Mouse (Mus musculus): ENCODE measurements around the gene Ccdc28b. TPM values are rescaled to one million over a fixed set of nuclear protein-coding genes. Genes with fewer than 3 reads are reported as not detected.
A peak's percentile ranks its signal among the peaks of the same experiment; 100 is the strongest.

Gene Ccdc28b
- total and polyA plus RNA-seq, 3 experiments = 18.3 to 29.1 TPM; not detected in 1

DNA sequence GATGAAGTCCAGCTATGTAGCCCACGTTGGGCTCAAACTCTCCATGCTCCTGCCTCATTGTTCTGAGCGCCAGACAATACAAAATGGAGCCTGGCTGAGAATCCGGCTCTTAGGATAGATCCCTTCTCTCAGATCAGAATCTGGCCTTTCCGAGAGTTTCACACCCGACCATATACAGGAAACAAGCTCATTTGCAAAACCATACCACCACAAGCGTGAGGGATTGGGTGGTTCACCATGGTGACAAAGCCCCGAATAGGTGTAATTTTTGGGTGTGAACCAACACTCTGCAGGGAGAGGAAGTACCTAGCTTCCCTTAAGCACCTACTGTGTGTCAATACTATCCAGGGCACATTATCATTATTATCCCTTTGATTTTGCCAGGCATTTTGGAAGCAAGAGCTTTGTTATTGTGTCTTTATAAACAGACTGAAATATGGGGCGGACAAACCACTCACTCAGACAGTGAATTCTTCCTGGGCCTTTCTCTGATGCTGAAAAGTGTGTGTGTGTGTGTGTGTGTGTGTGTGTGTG, 52.1 kb downstream of the Ccdc28b start:
- no peaks in the 10 kb centered on the region for H3K79me2 ChIP-seq (ENCODE audit: control insufficient read depth, insufficient read depth, low read length, poor library complexity)
- H3K4me3 ChIP-seq (ENCODE audit: control insufficient read depth in 1 of 2, insufficient read depth in 1 of 2, low read depth in 2 of 2, low read length in 2 of 2) = no peak overlapping the region
- peaks cover 0 to 7% of the 10 kb centered on the region in 2 experiments; a peak in 3 of 4 replicates for H3K4me1 ChIP-seq (ENCODE audit: control insufficient read depth in 1 of 2, insufficient read depth in 2 of 2, low read length in 2 of 2)
- no peaks in the 10 kb centered on the region for H3K9me3 ChIP-seq (replicated peaks; ENCODE audit: insufficient read depth, low read length)
- TF ChIP-seq GABPA (IDR thresholded peaks at IDR 0.05; ENCODE audit: low read depth, low read length) (no peak), ZKSCAN1 (IDR thresholded peaks at IDR 0.05; ENCODE audit: low read depth, low read length) (peak; percentile 74)
- peaks cover 0 to 5% of the 10 kb centered on the region in 2 experiments; a peak in 2 of 4 replicates for H3K36me3 ChIP-seq (ENCODE audit: control insufficient read depth in 1 of 2, insufficient read depth in 2 of 2, low read length in 2 of 2)
- no peak overlapping the region for H3K27ac ChIP-seq (ENCODE audit: control insufficient read depth, low read depth, low read length)
- no peaks in the 10 kb centered on the region; a peak in 1 of 4 replicates for H3K27me3 ChIP-seq (ENCODE audit: control insufficient read depth in 1 of 2, insufficient read depth in 2 of 2, low read length in 2 of 2)
- H3K9ac ChIP-seq (ENCODE audit: control insufficient read depth, low read depth, low read length, poor library complexity, severe bottlenecking) = no peak overlapping the region
- no peak for DNase-seq (ENCODE audit: low read depth, low spot score)

GRCm38 (mm10) chr4:129570028-129570427, 53.7 kb downstream of the Ccdc28b start:
- no peak for DNase-seq (ENCODE audit: low read depth, low spot score)
- Histone ChIP-seq H3K4me3 (ENCODE audit: control insufficient read depth in 1 of 2, insufficient read depth in 1 of 2, low read depth in 2 of 2, low read length in 2 of 2) (no peak overlapping the region), H3K4me1 (ENCODE audit: control insufficient read depth in 1 of 2, insufficient read depth in 2 of 2, low read length in 2 of 2) (peaks cover 0 to 1% of the 10 kb centered on the region in 2 experiments; a peak in 2 of 4 replicates), H3K36me3 (ENCODE audit: control insufficient read depth in 1 of 2, insufficient read depth in 2 of 2, low read length in 2 of 2) (no peaks in the 10 kb centered on the region), H3K9ac (ENCODE audit: control insufficient read depth, low read depth, low read length, poor library complexity, severe bottlenecking) (no peak overlapping the region), H3K79me2 (ENCODE audit: control insufficient read depth, insufficient read depth, low read length, poor library complexity) (no peaks in the 10 kb centered on the region), H3K27me3 (ENCODE audit: control insufficient read depth in 1 of 2, insufficient read depth in 2 of 2, low read length in 2 of 2) (no peaks in the 10 kb centered on the region; a peak in 2 of 4 replicates), H3K9me3 (replicated peaks; ENCODE audit: insufficient read depth, low read length) (no peaks in the 10 kb centered on the region), H3K27ac (ENCODE audit: control insufficient read depth, low read depth, low read length) (no peak overlapping the region)
- TF ChIP-seq JUND (IDR thresholded peaks at IDR 0.05; ENCODE audit: low read depth, low read length) = no peak
- TF ChIP-seq CHD1 (IDR thresholded peaks at IDR 0.05; ENCODE audit: low read depth, low read length) = no peak
- TF ChIP-seq HCFC1 (IDR thresholded peaks at IDR 0.05; ENCODE audit: low read depth, low read length) = no peak
- no peak for TF ChIP-seq MXI1 (IDR thresholded peaks at IDR 0.05; ENCODE audit: low read depth, low read length)
- no peak for TF ChIP-seq MEF2A (IDR thresholded peaks at IDR 0.05; ENCODE audit: extremely low read depth, insufficient replicate concordance, low read depth, low read length, poor library complexity, severe bottlenecking)
- TF ChIP-seq RAD21 (IDR thresholded peaks at IDR 0.05; ENCODE audit: low read depth, low read length) = no peak
- TF ChIP-seq MYB (IDR thresholded peaks at IDR 0.05; ENCODE audit: low read depth, low read length) = no peak
- no peak for TF ChIP-seq ZMIZ1 (IDR thresholded peaks at IDR 0.05; ENCODE audit: low read depth, low read length)
- no peak for TF ChIP-seq SMC3 (IDR thresholded peaks at IDR 0.05; ENCODE audit: low read depth, low read length)
- TF ChIP-seq TBP (IDR thresholded peaks at IDR 0.05; ENCODE audit: low read depth, low read length) = no peak
- TF ChIP-seq UBTF (IDR thresholded peaks at IDR 0.05; ENCODE audit: borderline replicate concordance, insufficient read depth, low read depth, low read length) = no peak
- TF ChIP-seq POLR2AphosphoS5 (IDR thresholded peaks at IDR 0.05; ENCODE audit: borderline replicate concordance, low read depth, low read length) = no peak
- TF ChIP-seq CTCF (IDR thresholded peaks at IDR 0.05 in 2 of 3, conservative IDR thresholded peaks at IDR 0.05 in 1 of 3; ENCODE audit: control insufficient read depth in 1 of 3, insufficient read depth in 1 of 3, low read depth in 2 of 3, low read length in 3 of 3, poor library complexity in 1 of 3, severe bottlenecking in 1 of 3) = no peak
- no peak for TF ChIP-seq E2F4 (IDR thresholded peaks at IDR 0.05; ENCODE audit: borderline replicate concordance, low read depth, low read length)
- TF ChIP-seq ZKSCAN1 (IDR thresholded peaks at IDR 0.05; ENCODE audit: low read depth, low read length) = no peak

Other genes with a start within 250 kb of the Ccdc28b start
- 0.85 and 0.89 TPM in 2 replicates for gene Zbtb8a, start 245.8 kb downstream of the Ccdc28b start, total RNA-seq (2012; rRNA removed)
- gene Zbtb8a, start 245.8 kb downstream of the Ccdc28b start, polyA plus RNA-seq (2012; ENCODE audit: insufficient read depth in 1 of 2, insufficient read length in 2 of 2, low read depth in 1 of 2, low replicate concordance in 2 of 2, missing spikeins in 1 of 2) = 1 to 10 TPM in 1 of 2 experiments, not detected in 1; 1.6 TPM
- 0.08 and 0.16 TPM in 2 replicates for gene Zbtb8b, start 183.1 kb downstream of the Ccdc28b start, total RNA-seq (2012; rRNA removed)
- under 1 TPM in 1 of 2 experiments, not detected in 1; 0.29 TPM for gene Zbtb8b, start 183.1 kb downstream of the Ccdc28b start, polyA plus RNA-seq (2012; ENCODE audit: insufficient read depth in 1 of 2, insufficient read length in 2 of 2, low read depth in 1 of 2, low replicate concordance in 2 of 2, missing spikeins in 1 of 2)
- gene Bsdc1, start 162.4 kb downstream of the Ccdc28b start, total RNA-seq (2012; rRNA removed) = 14.1 TPM in 2 replicates
- 10 to 100 TPM in 1 of 2 experiments, not detected in 1; 19.2 TPM for gene Bsdc1, start 162.4 kb downstream of the Ccdc28b start, polyA plus RNA-seq (2012; ENCODE audit: insufficient read depth in 1 of 2, insufficient read length in 2 of 2, low read depth in 1 of 2, low replicate concordance in 2 of 2, missing spikeins in 1 of 2)
- gene Tssk3, start 132.9 kb downstream of the Ccdc28b start, total RNA-seq (2012; rRNA removed) = not detected in 2 replicates
- not detected for gene Tssk3, start 132.9 kb downstream of the Ccdc28b start, polyA plus RNA-seq (2012; ENCODE audit: insufficient read depth in 1 of 2, insufficient read length in 2 of 2, low read depth in 1 of 2, low replicate concordance in 2 of 2, missing spikeins in 1 of 2)
- gene Fam229a, start 132.8 kb downstream of the Ccdc28b start, total RNA-seq (2012; rRNA removed) = not detected in 2 replicates
- gene Fam229a, start 132.8 kb downstream of the Ccdc28b start, polyA plus RNA-seq (2012; ENCODE audit: insufficient read depth in 1 of 2, insufficient read length in 2 of 2, low read depth in 1 of 2, low replicate concordance in 2 of 2, missing spikeins in 1 of 2) = not detected
- 25.3 and 26.9 TPM in 2 replicates for gene Marcksl1, start 110.4 kb downstream of the Ccdc28b start, total RNA-seq (2012; rRNA removed)
- gene Marcksl1, start 110.4 kb downstream of the Ccdc28b start, polyA plus RNA-seq (2012; ENCODE audit: insufficient read depth in 1 of 2, insufficient read length in 2 of 2, low read depth in 1 of 2, low replicate concordance in 2 of 2, missing spikeins in 1 of 2) = 10 to 100 TPM in 1 of 2 experiments, not detected in 1; 62.7 TPM
- 38.9 and 47.9 TPM in 2 replicates for gene Hdac1, start 81.2 kb downstream of the Ccdc28b start, total RNA-seq (2012; rRNA removed)
- 100 to 1,000 TPM; 108 to 185 TPM for gene Hdac1, start 81.2 kb downstream of the Ccdc28b start, polyA plus RNA-seq (2012; ENCODE audit: insufficient read depth in 1 of 2, insufficient read length in 2 of 2, low read depth in 1 of 2, low replicate concordance in 2 of 2, missing spikeins in 1 of 2)
- 2.7 and 3.6 TPM in 2 replicates for gene Lck, start 50.3 kb downstream of the Ccdc28b start, total RNA-seq (2012; rRNA removed)
- gene Lck, start 50.3 kb downstream of the Ccdc28b start, polyA plus RNA-seq (2012; ENCODE audit: insufficient read depth in 1 of 2, insufficient read length in 2 of 2, low read depth in 1 of 2, low replicate concordance in 2 of 2, missing spikeins in 1 of 2) = 1 to 10 TPM in 1 of 2 experiments, not detected in 1; 6.9 TPM
- not detected in 2 replicates for gene Fam167b, start 45.4 kb downstream of the Ccdc28b start, total RNA-seq (2012; rRNA removed)
- not detected for gene Fam167b, start 45.4 kb downstream of the Ccdc28b start, polyA plus RNA-seq (2012; ENCODE audit: insufficient read depth in 1 of 2, insufficient read length in 2 of 2, low read depth in 1 of 2, low replicate concordance in 2 of 2, missing spikeins in 1 of 2)
- gene Eif3i, start 23.3 kb downstream of the Ccdc28b start, total RNA-seq (2012; rRNA removed) = 766 and 806 TPM in 2 replicates
- gene Eif3i, start 23.3 kb downstream of the Ccdc28b start, polyA plus RNA-seq (2012; ENCODE audit: insufficient read depth in 1 of 2, insufficient read length in 2 of 2, low read depth in 1 of 2, low replicate concordance in 2 of 2, missing spikeins in 1 of 2) = 100 to 1,000 TPM; 396 to 730 TPM
- gene Tmem234, start 23.3 kb downstream of the Ccdc28b start, total RNA-seq (2012; rRNA removed) = 140 and 148 TPM in 2 replicates
- gene Tmem234, start 23.3 kb downstream of the Ccdc28b start, polyA plus RNA-seq (2012; ENCODE audit: insufficient read depth in 1 of 2, insufficient read length in 2 of 2, low read depth in 1 of 2, low replicate concordance in 2 of 2, missing spikeins in 1 of 2) = 100 to 1,000 TPM in 1 of 2 experiments, not detected in 1; 220 TPM
- gene Dcdc2b, start 9.7 kb downstream of the Ccdc28b start, total RNA-seq (2012; rRNA removed) = 0.26 TPM in 1 of 2 replicates, not detected in the other
- 1 to 10 TPM in 1 of 2 experiments, not detected in 1; 1.3 TPM for gene Dcdc2b, start 9.7 kb downstream of the Ccdc28b start, polyA plus RNA-seq (2012; ENCODE audit: insufficient read depth in 1 of 2, insufficient read length in 2 of 2, low read depth in 1 of 2, low replicate concordance in 2 of 2, missing spikeins in 1 of 2)
- 13.6 and 15.4 TPM in 2 replicates for gene Iqcc, start 4.8 kb downstream of the Ccdc28b start, total RNA-seq (2012; rRNA removed)
- 10 to 100 TPM in 1 of 2 experiments, not detected in 1; 18.5 TPM for gene Iqcc, start 4.8 kb downstream of the Ccdc28b start, polyA plus RNA-seq (2012; ENCODE audit: insufficient read depth in 1 of 2, insufficient read length in 2 of 2, low read depth in 1 of 2, low replicate concordance in 2 of 2, missing spikeins in 1 of 2)
- gene Txlna, start 17.1 kb upstream of the Ccdc28b start, total RNA-seq (2012; rRNA removed) = 68.0 and 69.5 TPM in 2 replicates
- 10 to 100 TPM in 1 of 2 experiments, not detected in 1; 68.9 TPM for gene Txlna, start 17.1 kb upstream of the Ccdc28b start, polyA plus RNA-seq (2012; ENCODE audit: insufficient read depth in 1 of 2, insufficient read length in 2 of 2, low read depth in 1 of 2, low replicate concordance in 2 of 2, missing spikeins in 1 of 2)
- gene Kpna6, start 48.8 kb upstream of the Ccdc28b start, total RNA-seq (2012; rRNA removed) = 15.9 and 18.0 TPM in 2 replicates
- 10 to 100 TPM; 19.6 to 66.5 TPM for gene Kpna6, start 48.8 kb upstream of the Ccdc28b start, polyA plus RNA-seq (2012; ENCODE audit: insufficient read depth in 1 of 2, insufficient read length in 2 of 2, low read depth in 1 of 2, low replicate concordance in 2 of 2, missing spikeins in 1 of 2)
- gene Tmem39b, start 72.9 kb upstream of the Ccdc28b start, total RNA-seq (2012; rRNA removed) = 12.2 and 14.7 TPM in 2 replicates
- gene Tmem39b, start 72.9 kb upstream of the Ccdc28b start, polyA plus RNA-seq (2012; ENCODE audit: insufficient read depth in 1 of 2, insufficient read length in 2 of 2, low read depth in 1 of 2, low replicate concordance in 2 of 2, missing spikeins in 1 of 2) = 10 to 100 TPM; 55.2 to 81.0 TPM
- gene Khdrbs1, start 118.4 kb upstream of the Ccdc28b start, total RNA-seq (2012; rRNA removed) = 56.5 and 63.2 TPM in 2 replicates
- 100 to 1,000 TPM in 1 of 2 experiments, 10 to 100 TPM in 1; 77.6 to 141 TPM for gene Khdrbs1, start 118.4 kb upstream of the Ccdc28b start, polyA plus RNA-seq (2012; ENCODE audit: insufficient read depth in 1 of 2, insufficient read length in 2 of 2, low read depth in 1 of 2, low replicate concordance in 2 of 2, missing spikeins in 1 of 2)
- 119 and 124 TPM in 2 replicates for gene Ptp4a2, start 187.3 kb upstream of the Ccdc28b start, total RNA-seq (2012; rRNA removed)
- gene Ptp4a2, start 187.3 kb upstream of the Ccdc28b start, polyA plus RNA-seq (2012; ENCODE audit: insufficient read depth in 1 of 2, insufficient read length in 2 of 2, low read depth in 1 of 2, low replicate concordance in 2 of 2, missing spikeins in 1 of 2) = 100 to 1,000 TPM; 118 to 619 TPM

Measured in MEL (cell line).